Mouse (Mus musculus): ENCODE measurements around the gene Map2.

DNA sequence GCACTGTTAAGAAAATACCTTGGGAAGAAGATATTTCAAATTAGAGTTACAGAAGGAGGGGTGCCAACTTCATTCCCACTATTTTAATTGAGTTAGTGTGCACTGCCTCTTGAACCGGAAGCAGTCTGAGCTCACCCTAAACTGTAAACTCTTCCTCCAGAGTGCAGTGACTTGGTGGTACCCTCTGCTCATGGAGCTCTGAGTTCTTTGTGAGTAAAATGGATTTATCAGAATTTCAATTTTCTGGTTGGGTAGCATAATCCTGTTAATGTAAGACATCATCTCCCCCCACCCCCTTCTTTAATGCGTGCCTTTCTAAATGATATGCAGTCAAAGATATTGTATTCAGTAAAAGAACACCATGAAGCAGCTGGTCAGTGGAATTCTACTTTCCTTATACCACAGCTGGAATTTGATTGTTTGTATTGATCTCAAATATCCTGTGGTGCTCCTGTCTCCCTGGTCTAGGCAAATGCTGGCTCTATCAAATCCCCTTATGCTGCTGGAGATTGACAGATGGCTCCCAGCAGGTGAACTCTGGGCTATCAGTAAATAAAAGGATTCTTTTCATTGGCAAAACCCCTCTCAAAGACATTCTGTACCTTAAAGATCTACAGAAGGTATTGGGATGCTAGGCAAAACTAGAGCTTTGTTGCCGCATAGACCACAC lies 174.2 kb downstream of the Map2 start:
- TF ChIP-seq EP300 (IDR thresholded peaks at IDR 0.05; ENCODE audit: low read depth): no peak
- TF ChIP-seq CTCF (IDR thresholded peaks at IDR 0.05; ENCODE audit: low read depth): no peak
